8 mouse cellular contexts compared by ENCODE assay signal in the genomic region with DNA sequence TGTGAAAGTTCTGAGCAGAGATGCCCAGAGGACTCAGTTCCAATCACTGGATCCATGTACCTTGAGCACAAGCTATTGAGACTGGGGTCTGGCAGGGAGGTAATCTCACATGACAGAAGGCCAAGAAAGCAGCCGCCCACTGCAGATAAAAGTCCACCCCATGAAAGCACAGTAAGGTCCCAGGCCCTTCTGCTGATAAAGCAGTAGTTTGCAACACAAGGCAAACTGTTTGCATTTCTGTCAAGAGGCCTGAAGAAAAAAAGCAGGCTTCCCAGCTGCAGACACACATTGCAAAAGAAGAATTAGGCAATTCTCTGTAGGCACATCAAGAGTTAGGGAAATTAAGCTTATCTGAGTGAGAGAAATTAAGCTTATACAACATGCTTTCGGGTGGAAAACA. TPM values are rescaled to one million over a fixed set of nuclear protein-coding genes. Genes with fewer than 3 reads are reported as not detected.
DNase-seq lines count a peak whose midpoint lies in the region; ATAC-seq and TF ChIP-seq lines count a peak whose summit lies in the region.

No protein-coding gene starts in this region.

- peak overlapping the region; percentile 13; the same call in 1 of the 2 replicates for H3K4me3 ChIP-seq in E14TG2a.4 (replicated peaks; ENCODE audit: low read length)
- H3K4me3 ChIP-seq in embryonic facial prominence, embryonic 12.5 days: no peak overlapping the region
- peak overlapping the region; percentile 15 for H3K4me3 ChIP-seq in liver, embryonic 16.5 days (ENCODE audit: low read depth, low read length)
- H3K4me3 ChIP-seq in left cerebral cortex, adult 2 months: no peak overlapping the region

- intact Hi-C loops in heart, postnatal 14 days (cut with DNase I): no loop called here
- intact Hi-C loops in left cerebral cortex, adult 2 months (cut with DNase I): no loop called here

- H3K27ac ChIP-seq in embryonic facial prominence, embryonic 12.5 days: 0 out of 2 replicates have a peak overlapping the region, but pooled peaks have one; percentile 36
- peak overlapping the region; percentile 97 for H3K27ac ChIP-seq in liver, embryonic 16.5 days (ENCODE audit: low read length)
- no peak overlapping the region for H3K27ac ChIP-seq in left cerebral cortex, adult 2 months

- H3K4me1 ChIP-seq in E14TG2a.4 (replicated peaks; ENCODE audit: low read depth, low read length): peaks cover 62% of the 10 kb centered on the region
- peaks cover 12% of the 10 kb centered on the region; the same call in 1 of the 2 replicates for H3K4me1 ChIP-seq in embryonic facial prominence, embryonic 12.5 days
- peaks cover 84% of the 10 kb centered on the region for H3K4me1 ChIP-seq in liver, embryonic 16.5 days (ENCODE audit: control insufficient read depth, low read depth, low read length)

- peaks cover 65% of the 10 kb centered on the region for H3K36me3 ChIP-seq in E14TG2a.4 (ENCODE audit: insufficient read depth, low read length)
- H3K36me3 ChIP-seq in embryonic facial prominence, embryonic 12.5 days: peaks cover 45% of the 10 kb centered on the region
- 0 out of 2 replicates have a peak, but pooled peaks cover 4% of the 10 kb centered on the region for H3K36me3 ChIP-seq in liver, embryonic 16.5 days (ENCODE audit: control insufficient read depth, insufficient read depth)

- WGBS in embryonic facial prominence, embryonic 12.5 days: 66% methylated on average over 2 of the region's 2 CpGs
- 4% methylated on average over 2 of the region's 2 CpGs for WGBS in liver, embryonic 16.5 days (ENCODE audit: insufficient replicate concordance)

- DNase-seq in heart, adult 11 months: peak; percentile 95
- no peak for DNase-seq in heart, postnatal 14 days
- no peak for DNase-seq in left cerebral cortex, adult 2 months (ENCODE audit: extremely low spot score in 1 of 2, low spot score in 2 of 2)
- no peak for DNase-seq in kidney, adult 18-20 months
- no peak for DNase-seq in gastrocnemius, postnatal 10 days

- no peak overlapping the region for H3K9ac ChIP-seq in embryonic facial prominence, embryonic 12.5 days
- peak overlapping the region; percentile 59 for H3K9ac ChIP-seq in liver, embryonic 16.5 days (ENCODE audit: low read depth, low read length)

- no peak for TF ChIP-seq CTCF in E14TG2a.4 (conservative IDR thresholded peaks at IDR 0.05; ENCODE audit: low read length)
- no peak for TF ChIP-seq CTCF in left cerebral cortex, adult 2 months (IDR thresholded peaks at IDR 0.05)

- no peaks in the 10 kb centered on the region for H3K9me3 ChIP-seq in E14TG2a.4 (ENCODE audit: low read length)
- H3K9me3 ChIP-seq in embryonic facial prominence, embryonic 12.5 days: no peaks in the 10 kb centered on the region
- no peaks in the 10 kb centered on the region for H3K9me3 ChIP-seq in liver, embryonic 16.5 days (replicated peaks; ENCODE audit: control insufficient read depth, low read length)

- H3K4me2 ChIP-seq in embryonic facial prominence, embryonic 12.5 days (replicated peaks): no peak overlapping the region
- H3K4me2 ChIP-seq in liver, embryonic 16.5 days (ENCODE audit: low read depth, low read length): peak overlapping the region; percentile 66

- H3K27me3 ChIP-seq in E14TG2a.4 (ENCODE audit: insufficient read depth, low read length): no peaks in the 10 kb centered on the region
- H3K27me3 ChIP-seq in embryonic facial prominence, embryonic 12.5 days: no peaks in the 10 kb centered on the region
- no peaks in the 10 kb centered on the region for H3K27me3 ChIP-seq in liver, embryonic 16.5 days (ENCODE audit: control insufficient read depth, insufficient read depth, low read depth, low read length)

- ATAC-seq in embryonic facial prominence, embryonic 12.5 days (ENCODE audit: insufficient number of reproducible peaks, insufficient read depth, low FRiP score, low TSS enrichment): no peak
- peak; percentile 82 for ATAC-seq in liver, embryonic 16.5 days (ENCODE audit: low read depth)

RNA-seq across cellular contexts. Expression of gene Rnf216, which starts 54.6 kb away (rescaled TPM):
- total RNA-seq in heart, postnatal 14 days (2021): 10 to 100 TPM; 25.7 to 29.4 TPM
- 56.4 and 56.9 TPM in 2 replicates for polyA plus RNA-seq in embryonic facial prominence, embryonic 12.5 days (2016; fragmentation: Nextera tagmentation; extraction: Ambion mirVana)
- 14.3 and 14.6 TPM in 2 replicates for polyA plus RNA-seq in liver, embryonic 16.5 days (2015; fragmentation: Nextera tagmentation; extraction: Ambion mirVana)
- 10 to 100 TPM; 40.7 to 47.8 TPM for total RNA-seq in left cerebral cortex, adult 2 months (2021)
- total RNA-seq in gastrocnemius, postnatal 10 days (2021): 10 to 100 TPM; 22.1 to 25.9 TPM

Comparison
In these comparisons a context has a peak if more than half of its experiments do, and no peak if none do; other contexts are left out.
1. H3K4me3 ChIP-seq: peak in E14TG2a.4 (single experiment) and liver, embryonic 16.5 days (single experiment); none in embryonic facial prominence, embryonic 12.5 days (single experiment) and left cerebral cortex, adult 2 months (single experiment).